Mouse (Mus musculus): ENCODE measurements at regions not wholly inside any gene's neighbourhood (a gene's known extent, or its start where the extent isn't known, plus 50 kb on each side); places are given as distances from the start of the nearest gene placed in this dataset.

DNA sequence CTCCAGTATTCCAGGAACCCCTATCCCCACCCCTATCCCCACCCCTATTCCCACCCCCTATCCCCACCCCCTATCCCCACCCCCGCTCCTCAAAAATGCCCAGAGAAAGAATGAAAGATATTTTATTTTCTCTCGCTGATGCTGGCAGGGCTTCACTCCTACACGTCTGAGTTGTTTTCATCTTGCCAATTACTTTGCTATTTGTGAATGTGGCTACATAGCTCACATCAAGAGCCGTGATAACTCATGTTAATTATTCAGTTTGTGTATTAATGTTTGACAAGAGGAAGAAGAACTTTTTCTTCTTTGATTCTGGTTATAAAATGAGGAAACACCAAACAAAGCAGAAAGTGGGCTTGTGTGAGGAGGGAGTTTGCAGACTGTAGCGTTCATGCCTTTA, 57.8 kb upstream of the Gm10295 start:
- TF ChIP-seq CTCF (IDR thresholded peaks at IDR 0.05), result no peak
- TF ChIP-seq EP300 (IDR thresholded peaks at IDR 0.05), result no peak

All from lung, postnatal 0 days (tissue).